Mouse (Mus musculus) 3T3-L1 (cell line): Measurements from ENCODE around the gene Hist1h3c.
A peak's percentile ranks its signal among the peaks of the same experiment; 100 is the strongest.
"Not testable (repeated sequence)": the region's sequence is repeated elsewhere in the genome, so short reads cannot be mapped to it uniquely, and the experiment has no call there.

Source experiments
- DNase-seq: peaks from one replicate; pipeline ENCODE4 v3.0.0-alpha.2; 2015; ENCODE audit warnings: low read depth, low spot score

Hist1h3c gene

GRCm38 (mm10) chr13:23739922-23740252 lies 5.5 kb downstream of the Hist1h3c start:
- no peak for DNase-seq

GRCm38 (mm10) chr13:23739069-23739921 lies 6.1 kb downstream of the Hist1h3c start:
- DNase-seq, result peak; percentile 97

- peak; percentile 94 for DNase-seq
Measured at GRCm38 (mm10) chr13:23738677-23739068, 6.7 kb downstream of the Hist1h3c start, which contains the start of gene Hist1h1c. Hist1h1c (plus strand) TSS chr13:23738808.

- peak; percentile 46 for DNase-seq
Measured at GRCm38 (mm10) chr13:23738041-23738440, 7.4 kb downstream of the Hist1h3c start.

GRCm38 (mm10) chr13:23737091-23737490 lies 8.3 kb downstream of the Hist1h3c start:
- DNase-seq, result no peak

- DNase-seq, result peak; percentile 70
Measured at GRCm38 (mm10) chr13:23732156-23732804, 13.1 kb downstream of the Hist1h3c start.

- DNase-seq, result peak; percentile 76
Measured at GRCm38 (mm10) chr13:23730479-23730878, 14.9 kb downstream of the Hist1h3c start.

- DNase-seq, result no peak
Measured at GRCm38 (mm10) chr13:23729706-23730105, 15.7 kb downstream of the Hist1h3c start.

GRCm38 (mm10) chr13:23729192-23729525 lies 16.2 kb downstream of the Hist1h3c start:
- no peak for DNase-seq

- DNase-seq, result no peak
Measured at GRCm38 (mm10) chr13:23728472-23729191, 16.8 kb downstream of the Hist1h3c start.

GRCm38 (mm10) chr13:23725213-23725612 lies 20.2 kb downstream of the Hist1h3c start:
- DNase-seq, result no peak

- no peak for DNase-seq
Measured at GRCm38 (mm10) chr13:23724239-23724638, 21.2 kb downstream of the Hist1h3c start.

GRCm38 (mm10) chr13:23717593-23718245 lies 27.7 kb downstream of the Hist1h3c start:
- not testable (repeated sequence) for DNase-seq

- no peak for DNase-seq
Measured at GRCm38 (mm10) chr13:23717176-23717575, 28.2 kb downstream of the Hist1h3c start.

GRCm38 (mm10) chr13:23716261-23717042 lies 28.9 kb downstream of the Hist1h3c start:
- no peak for DNase-seq

- DNase-seq, result peak; percentile 26
Measured at GRCm38 (mm10) chr13:23710374-23711089, 34.9 kb downstream of the Hist1h3c start, which contains the start of gene Hfe. Hfe (minus strand) TSS chr13:23710854.

GRCm38 (mm10) chr13:23709714-23710373 lies 35.6 kb downstream of the Hist1h3c start:
- no peak for DNase-seq

- peak; percentile 24 for DNase-seq
Measured at GRCm38 (mm10) chr13:23708654-23709053, 36.7 kb downstream of the Hist1h3c start.

GRCm38 (mm10) chr13:23708041-23708440 lies 37.4 kb downstream of the Hist1h3c start:
- DNase-seq, result no peak

GRCm38 (mm10) chr13:23706771-23707170 lies 38.6 kb downstream of the Hist1h3c start:
- DNase-seq, result no peak
